In genomic region chr5:21961796-21962195, GRCm38 (mm10) we compare ENCODE assay signal across 18 mouse cellular contexts.
"Had no signal": no experiment of that assay in that cellular context is flagged by ENCODE, and none has a peak within 500 bp of the region (broad histone marks: within the 10 kb centered on the region; RNA-seq: fewer than 3 reads in every experiment).

No protein-coding gene starts in this region.

- H3K27me3 ChIP-seq: liver, embryonic 15.5 days; megakaryocyte, embryonic 14.5 days; midbrain, embryonic 15.5 days; neural tube, embryonic 12.5 days had no signal

- H3K9ac ChIP-seq: liver, embryonic 15.5 days; midbrain, embryonic 15.5 days; neural tube, embryonic 12.5 days had no signal

- H3K4me2 ChIP-seq: liver, embryonic 11.5 days; liver, embryonic 15.5 days; midbrain, embryonic 11.5 days; midbrain, embryonic 15.5 days; neural tube, embryonic 12.5 days had no signal

- H3K4me1 ChIP-seq: liver, embryonic 15.5 days; megakaryocyte, embryonic 14.5 days; neural tube, embryonic 12.5 days had no signal

- DNase-seq: layer of hippocampus, adult 9-11 months; layer of hippocampus, postnatal 36 days; left cerebral cortex, postnatal 4 days; lung, adult 2 months; lung, postnatal 10 days; retina, postnatal 1 day; right cerebral cortex, postnatal 4 days; spleen, adult 18-20 months; thymus, postnatal 36 days had no signal

- ATAC-seq: hindbrain, postnatal 0 days; midbrain, embryonic 15.5 days had no signal

- H3K4me3 ChIP-seq: liver, embryonic 15.5 days; megakaryocyte, embryonic 14.5 days; midbrain, embryonic 15.5 days; neural tube, embryonic 12.5 days had no signal

- H3K9me3 ChIP-seq: liver, embryonic 15.5 days; megakaryocyte, embryonic 14.5 days; midbrain, embryonic 15.5 days; neural tube, embryonic 12.5 days had no signal

- H3K27ac ChIP-seq: hindbrain, postnatal 0 days; kidney, postnatal 0 days; liver, embryonic 15.5 days; macrophage; midbrain, embryonic 15.5 days; neural tube, embryonic 12.5 days had no signal

- H3K36me3 ChIP-seq: liver, embryonic 15.5 days; midbrain, embryonic 15.5 days; neural tube, embryonic 12.5 days had no signal
